Mouse (Mus musculus): Measurements from ENCODE around the gene Msi2.
A peak's percentile ranks its signal among the peaks of the same experiment; 100 is the strongest.

Msi2 gene

DNA sequence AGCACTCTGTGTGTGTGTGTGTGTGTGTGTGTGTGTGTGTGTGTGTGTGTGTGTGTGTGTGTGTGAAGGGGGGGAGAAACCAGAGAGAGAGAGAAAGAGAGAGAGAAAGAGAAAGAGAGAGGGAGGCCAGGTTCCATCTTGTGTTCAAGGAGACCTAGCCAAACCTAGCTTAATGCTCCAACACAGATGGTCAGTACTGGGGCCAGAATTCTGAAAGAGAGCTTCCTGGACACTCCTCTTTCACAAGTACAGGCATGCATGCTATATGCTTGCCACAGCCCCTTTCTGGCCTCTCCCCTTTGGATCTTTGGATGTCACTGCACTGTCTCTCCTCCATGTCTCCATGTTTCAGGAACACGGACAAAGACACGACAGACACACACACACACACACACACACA is 41.7 kb downstream of the Msi2 start:
- DNase-seq (ENCODE audit: low spot score), result no peak

GRCm38 (mm10) chr11:88675526-88676353 is 42.6 kb downstream of the Msi2 start:
- DNase-seq (ENCODE audit: low spot score), result no peak

DNA sequence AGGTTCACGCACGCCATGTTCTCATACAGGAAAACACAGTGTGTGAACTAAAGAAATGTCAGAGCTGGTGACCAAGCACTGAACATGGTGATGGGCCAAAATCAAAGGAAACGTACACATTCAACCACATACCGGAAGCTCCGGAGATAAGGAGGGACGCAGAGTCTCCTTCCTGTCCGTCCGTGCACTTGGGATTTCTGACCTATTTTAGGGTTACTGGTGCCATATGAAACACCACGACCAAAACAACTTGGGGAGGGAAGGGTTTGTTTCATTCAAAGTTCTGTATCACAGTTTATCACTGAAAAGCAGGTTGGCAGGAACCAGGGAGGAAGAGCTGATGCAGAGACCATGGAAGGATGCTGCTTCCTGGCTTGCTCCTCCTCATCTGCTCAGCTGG is 44.2 kb downstream of the Msi2 start:
- DNase-seq (ENCODE audit: low spot score), result no peak

DNA sequence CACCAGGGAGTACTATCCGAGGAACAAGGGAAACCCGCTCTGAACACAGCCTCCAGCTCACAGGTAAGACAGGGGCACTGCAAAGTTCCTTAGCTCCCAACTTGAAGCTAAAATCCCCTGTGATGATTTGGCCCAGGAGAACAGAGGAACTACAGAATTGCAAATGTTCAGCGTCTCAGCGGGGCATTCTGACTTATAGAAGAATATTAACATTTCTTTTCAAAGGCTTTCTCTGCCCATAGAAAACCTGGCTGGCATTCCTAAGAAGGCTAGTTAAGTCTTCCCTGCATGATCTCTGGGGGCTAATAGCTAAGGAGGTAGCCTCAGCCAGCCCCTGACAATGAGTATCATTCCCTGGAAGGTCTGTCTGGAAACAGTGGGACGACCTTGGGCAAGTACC is 47.4 kb downstream of the Msi2 start:
- DNase-seq (ENCODE audit: low spot score), result no peak

- DNase-seq (ENCODE audit: low spot score), result no peak
Measured at GRCm38 (mm10) chr11:88669106-88669505, 49.2 kb downstream of the Msi2 start.

DNA sequence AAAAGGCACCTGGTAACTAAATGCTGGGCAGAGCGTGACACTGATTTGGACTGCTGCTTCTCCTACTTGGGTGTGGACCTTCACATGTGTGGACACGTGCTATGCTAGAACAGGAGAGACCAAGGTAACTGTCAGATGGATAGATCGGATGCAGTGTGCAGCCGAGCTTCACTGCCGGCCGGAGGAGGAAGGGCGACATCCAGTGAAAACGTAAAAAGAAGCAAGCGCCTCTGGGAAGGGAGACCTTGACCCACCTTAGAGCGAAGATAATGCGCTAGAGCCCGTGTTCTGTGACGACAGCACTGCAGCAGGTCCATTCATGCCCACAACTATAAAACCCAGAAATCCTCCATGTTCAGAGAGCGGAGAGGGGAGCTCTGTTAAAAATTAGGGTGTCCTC is 50.0 kb downstream of the Msi2 start:
- no peak for DNase-seq (ENCODE audit: low spot score)

DNA sequence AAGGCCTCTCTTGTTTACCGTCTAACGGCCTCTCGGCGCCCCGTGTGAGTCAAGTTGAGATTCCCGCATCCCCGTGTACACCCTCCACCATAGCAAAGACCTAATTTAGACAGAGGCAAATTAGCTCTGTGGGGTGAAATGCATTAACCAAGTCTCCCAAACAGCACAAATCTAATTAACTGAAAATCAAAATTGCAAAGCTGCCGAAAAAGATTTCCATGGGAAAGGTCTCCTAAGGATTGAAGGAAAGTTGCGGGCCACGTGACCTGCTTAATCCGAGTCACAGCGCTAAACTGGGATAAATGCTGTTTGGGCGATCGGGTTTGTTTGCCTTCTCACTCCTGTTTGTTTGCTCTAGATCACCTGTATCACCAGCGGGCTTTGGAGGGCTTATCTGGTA is 52.5 kb downstream of the Msi2 start:
- DNase-seq (ENCODE audit: low spot score), result no peak

DNA sequence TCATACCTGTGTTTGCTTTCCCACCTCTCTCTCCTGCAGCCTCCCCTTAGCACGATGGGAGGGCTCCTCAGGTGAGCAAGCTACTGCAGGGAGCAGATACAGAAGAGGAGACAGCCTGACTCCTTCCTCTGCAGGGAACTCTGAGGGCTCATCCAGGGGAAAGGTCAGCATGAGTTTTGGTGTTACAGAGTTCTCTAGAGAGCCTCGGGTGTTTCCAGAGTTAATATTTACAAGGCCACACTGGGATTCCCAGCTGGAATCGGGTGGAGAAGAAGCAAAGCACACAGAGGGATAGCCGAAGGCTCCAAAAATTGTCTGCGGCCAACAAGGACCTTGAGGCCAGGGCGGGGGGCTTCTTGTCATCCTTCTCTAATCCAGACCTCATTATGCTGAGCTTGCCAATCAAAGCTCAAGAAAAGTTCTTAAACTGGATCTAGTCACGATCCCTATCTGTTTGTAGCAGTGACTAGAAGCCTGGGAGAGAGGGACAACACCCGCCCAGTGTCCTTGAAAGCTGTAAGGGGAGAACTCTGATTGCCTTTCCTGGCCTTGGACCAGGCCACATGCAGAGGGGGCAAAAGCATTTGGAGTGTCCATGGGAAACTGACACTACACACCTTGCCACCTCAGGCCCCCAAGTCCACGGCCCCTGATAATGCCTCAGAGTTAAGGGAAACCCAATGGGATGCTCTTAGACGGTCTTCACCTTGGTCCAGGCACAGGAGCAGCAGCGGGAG is 56.7 kb downstream of the Msi2 start:
- no peak for DNase-seq (ENCODE audit: low spot score)

GRCm38 (mm10) chr11:88660404-88660803 is 57.9 kb downstream of the Msi2 start:
- no peak for DNase-seq (ENCODE audit: low spot score)

- DNase-seq (ENCODE audit: low spot score), result no peak
Measured at GRCm38 (mm10) chr11:88658926-88659325, 59.4 kb downstream of the Msi2 start.

GRCm38 (mm10) chr11:88655786-88656185 is 62.5 kb downstream of the Msi2 start:
- DNase-seq (ENCODE audit: low spot score), result no peak

- DNase-seq (ENCODE audit: low spot score), result no peak
Measured at GRCm38 (mm10) chr11:88655214-88655566, 63.1 kb downstream of the Msi2 start.

DNA sequence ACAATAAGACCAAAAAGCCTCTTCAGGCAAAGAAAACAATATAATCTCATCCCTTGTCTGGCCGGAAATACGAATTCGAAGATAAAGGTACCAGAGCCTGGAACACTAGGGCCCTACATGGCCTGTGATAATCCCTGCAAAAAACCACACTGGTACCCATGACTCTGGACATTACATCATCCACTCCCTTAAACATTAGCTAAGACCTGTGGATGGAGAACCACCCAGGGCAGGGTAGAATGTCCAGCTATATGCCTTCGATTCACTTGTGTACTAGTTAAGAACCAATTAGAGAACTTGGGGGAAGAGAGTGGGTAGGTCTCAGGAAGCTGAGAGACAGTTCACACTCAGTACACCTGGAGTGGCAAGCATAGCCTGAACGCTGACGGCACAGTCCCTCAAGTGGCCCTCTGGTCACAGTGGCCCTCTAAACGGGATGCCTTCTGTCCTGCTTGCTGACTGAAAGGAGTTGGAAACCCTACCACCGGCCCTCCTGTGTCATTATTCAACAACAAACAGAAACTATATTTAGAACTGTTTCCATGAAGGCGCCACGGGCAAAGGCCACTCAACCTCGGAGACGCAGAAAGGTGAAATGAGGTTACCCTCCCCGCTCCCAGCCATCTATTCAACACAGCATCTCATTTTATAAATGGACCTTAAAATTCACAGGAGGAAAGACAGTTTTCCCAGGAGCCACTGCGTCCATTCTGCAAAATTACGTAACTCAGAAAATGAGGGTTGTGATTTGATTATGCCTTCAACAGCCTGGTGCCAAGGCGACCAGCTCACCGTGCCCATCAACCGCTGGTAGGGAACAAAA is 63.7 kb downstream of the Msi2 start:
- peak; percentile 29 for DNase-seq (ENCODE audit: low spot score)

DNA sequence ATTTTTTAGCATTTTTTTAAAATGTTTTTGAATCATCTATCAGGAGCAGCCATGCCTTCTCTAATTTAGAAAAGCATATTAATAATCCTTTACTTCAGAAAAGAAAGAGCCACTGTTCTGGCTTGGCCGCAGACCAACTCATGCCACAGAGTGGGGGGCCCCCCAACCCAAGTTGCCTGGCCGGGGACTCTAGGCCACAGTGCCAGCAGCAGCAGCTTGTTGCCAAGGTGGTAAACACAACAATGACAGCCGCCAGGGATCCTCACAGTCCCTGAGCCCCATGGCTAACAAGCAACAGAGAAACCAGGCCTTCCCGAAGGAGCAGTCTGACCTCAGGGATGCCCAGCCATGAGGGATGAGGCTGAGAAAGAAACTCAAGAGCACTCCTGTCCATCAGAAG is 68.0 kb downstream of the Msi2 start:
- DNase-seq (ENCODE audit: low spot score), result peak; percentile 52

DNA sequence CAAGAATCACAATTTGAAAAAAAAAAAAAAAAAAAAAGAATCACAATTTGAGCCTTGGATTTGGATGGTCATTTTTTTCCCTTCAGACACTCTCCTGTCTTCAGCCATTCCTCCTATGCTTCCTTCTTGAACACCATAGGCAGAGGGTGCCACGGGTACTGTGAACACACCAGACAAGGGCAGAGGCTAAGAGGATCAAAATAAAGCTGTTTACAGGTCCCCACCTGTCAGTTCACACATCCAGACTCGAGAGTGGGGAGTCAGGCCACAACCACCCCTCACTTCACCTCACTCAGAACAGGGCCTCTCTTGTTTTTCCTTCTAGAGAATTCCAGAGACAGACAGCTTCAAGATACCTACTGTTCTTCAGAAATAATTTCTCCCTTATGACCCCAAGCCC is 69.3 kb downstream of the Msi2 start:
- no peak for DNase-seq (ENCODE audit: low spot score)

GRCm38 (mm10) chr11:88648407-88648806 is 69.9 kb downstream of the Msi2 start:
- no peak for DNase-seq (ENCODE audit: low spot score)

GRCm38 (mm10) chr11:88646493-88646892 is 71.8 kb downstream of the Msi2 start:
- no peak for DNase-seq (ENCODE audit: low spot score)

DNA sequence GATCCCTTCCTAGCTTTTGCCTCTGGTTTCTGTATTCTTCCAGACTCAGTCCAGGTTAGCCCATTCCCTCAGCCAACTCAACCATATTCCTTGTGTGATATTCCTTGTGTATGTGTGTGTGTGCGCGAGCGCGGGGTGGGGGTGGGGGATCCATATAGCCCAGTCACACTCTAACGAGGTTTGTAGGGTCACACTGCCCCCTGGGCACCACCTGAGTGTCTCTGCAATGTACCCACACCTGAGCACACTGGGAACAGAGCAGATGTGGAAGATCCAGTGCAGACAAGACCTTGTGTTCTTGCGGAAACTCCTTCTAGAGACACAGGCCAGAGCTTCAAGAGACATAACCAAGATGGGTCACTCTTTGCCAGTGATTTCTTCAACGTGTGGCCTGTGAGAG is 72.5 kb downstream of the Msi2 start:
- DNase-seq (ENCODE audit: low spot score), result no peak

GRCm38 (mm10) chr11:88644719-88645118 is 73.6 kb downstream of the Msi2 start:
- no peak for DNase-seq (ENCODE audit: low spot score)

DNA sequence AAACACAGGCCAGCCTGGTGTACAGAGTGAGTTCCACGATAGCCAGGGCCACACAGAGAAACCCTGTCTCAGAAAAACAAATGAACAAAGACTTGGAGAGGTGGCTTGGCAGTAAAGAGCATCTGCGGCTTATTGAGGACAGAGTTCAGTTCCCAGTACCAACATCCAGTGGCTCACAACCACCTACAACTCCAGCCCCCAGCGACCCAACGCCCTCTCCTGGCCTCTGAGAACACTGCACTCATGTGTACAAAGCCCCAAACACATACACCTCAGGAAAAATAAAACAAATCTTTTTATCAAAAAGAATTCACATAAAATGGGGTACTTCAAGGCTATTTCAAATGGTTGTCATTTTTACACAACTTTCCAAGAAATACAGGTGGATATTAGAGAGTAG is 78.5 kb downstream of the Msi2 start:
- DNase-seq (ENCODE audit: low spot score), result no peak

DNA sequence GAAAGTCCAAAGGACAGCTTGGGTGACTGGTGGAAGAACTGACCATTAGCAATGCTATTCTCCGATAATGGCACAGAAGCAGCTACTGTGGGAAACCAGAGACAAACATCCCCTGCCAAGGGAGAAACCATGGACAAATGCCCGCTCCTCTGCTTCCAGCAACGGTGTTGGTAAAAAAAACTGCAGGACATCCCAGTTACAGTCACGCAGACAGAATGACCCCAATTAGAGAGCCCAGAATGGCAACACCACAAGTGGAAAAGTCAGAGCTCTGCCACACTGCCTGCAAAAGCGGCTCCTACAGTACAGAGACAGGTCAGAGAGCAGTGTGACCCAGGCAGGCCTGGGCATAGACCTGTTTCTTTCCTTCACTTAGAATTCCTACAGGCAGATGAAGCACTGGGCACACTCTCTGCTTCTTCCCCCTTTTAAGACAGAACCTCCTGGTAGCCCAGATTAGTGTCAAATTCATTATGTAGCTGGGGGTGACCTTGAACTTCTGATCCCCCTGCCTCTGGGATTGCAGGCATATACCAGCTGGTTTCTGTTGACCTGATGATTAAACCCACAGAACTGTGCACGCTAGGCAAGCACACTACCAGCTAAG is 79.3 kb downstream of the Msi2 start:
- no peak for DNase-seq (ENCODE audit: low spot score)

- no peak for DNase-seq (ENCODE audit: low spot score)
Measured at GRCm38 (mm10) chr11:88638254-88638653, 80.1 kb downstream of the Msi2 start.

Measured in layer of hippocampus, adult 11-12 months (tissue).